Mouse (Mus musculus) stomach, postnatal 0 days (tissue): ENCODE results near the gene Erh.

Experiments used
- CTCF ChIP-seq: IDR thresholded peaks from 2 replicates; pipeline ENCODE4 v1.5.1; 2016; ENCODE audit warnings: antibody characterized with exemption, low read depth, mild to moderate bottlenecking, moderate library complexity
- EP300 ChIP-seq: optimal IDR thresholded peaks from 2 replicates; pipeline ENCODE3; 2016; ENCODE audit warnings: antibody characterized with exemption

DNA sequence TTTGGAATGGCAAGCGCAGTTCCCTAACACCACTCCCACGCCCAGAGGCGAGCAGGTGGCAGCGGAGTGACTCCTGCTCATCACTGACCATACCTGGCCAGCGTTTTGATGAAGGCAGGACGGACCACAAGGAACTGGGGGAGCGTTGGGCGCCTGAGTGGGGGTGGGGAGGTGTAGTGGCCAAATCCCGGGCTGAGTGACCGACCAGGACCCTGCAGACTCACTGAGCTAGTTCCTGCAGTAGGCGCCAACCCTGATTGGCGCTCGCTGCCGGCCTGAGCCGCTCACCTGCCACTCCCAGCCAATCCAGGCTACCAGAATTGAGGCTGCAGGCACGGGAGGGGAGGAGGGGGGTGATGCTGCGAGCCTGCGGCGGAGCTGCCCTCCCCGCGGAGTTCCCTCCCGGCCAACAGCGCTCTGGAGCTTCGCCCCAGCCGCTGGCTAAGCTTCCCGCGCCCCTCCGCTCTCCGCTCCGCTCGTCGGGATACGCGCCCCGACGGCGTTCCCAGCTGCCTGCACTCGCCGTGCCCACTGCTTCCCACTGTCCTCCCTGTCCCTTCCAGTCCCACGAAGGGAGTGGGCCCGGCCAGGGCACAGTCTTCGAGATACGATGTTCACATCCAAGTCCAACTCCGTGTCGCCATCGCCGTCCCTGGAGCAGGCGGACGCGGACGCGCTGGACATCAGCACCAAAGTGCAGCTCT lies 48.3 kb upstream of the Erh start, which contains the start of gene Plekhd1:
- no peak for TF ChIP-seq CTCF
- no peak for TF ChIP-seq EP300
